Mouse (Mus musculus): ENCODE data around the gene Npat.

Gene Npat

GRCm38 (mm10) chr9:53603384-53603783, 66.5 kb downstream of the Npat start:
- TF ChIP-seq GATA4 (IDR thresholded peaks at IDR 0.05; ENCODE audit: insufficient replicate concordance, low read length): no peak

GRCm38 (mm10) chr9:53603849-53604248, 67.0 kb downstream of the Npat start:
- TF ChIP-seq GATA4 (IDR thresholded peaks at IDR 0.05; ENCODE audit: insufficient replicate concordance, low read length): peak; percentile 98

DNA sequence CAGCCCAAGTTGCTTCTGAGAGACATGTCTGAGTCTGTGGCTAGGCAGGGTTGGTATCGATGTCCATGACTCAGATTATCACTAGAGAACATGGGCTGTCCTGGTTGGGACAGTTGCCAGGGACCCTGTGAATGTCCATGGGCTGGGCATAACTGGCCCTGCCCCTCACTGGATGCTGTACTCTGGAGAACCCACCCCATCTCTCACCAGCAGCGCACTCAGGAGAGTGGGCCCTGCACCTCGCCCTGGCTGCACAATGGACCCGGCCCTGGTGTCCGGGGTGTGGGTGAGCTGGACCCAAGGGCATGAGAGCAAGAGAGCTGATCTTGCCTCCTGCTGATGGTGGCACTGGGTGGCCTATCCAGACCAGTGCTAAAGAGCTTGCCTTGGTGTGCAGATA, 68.1 kb downstream of the Npat start:
- TF ChIP-seq GATA4 (IDR thresholded peaks at IDR 0.05; ENCODE audit: insufficient replicate concordance, low read length): no peak

GRCm38 (mm10) chr9:53607192-53607591, 70.3 kb downstream of the Npat start:
- peak; percentile 36; the same call in 1 of the 2 replicates for TF ChIP-seq GATA4 (IDR thresholded peaks at IDR 0.05; ENCODE audit: insufficient replicate concordance, low read length)

- TF ChIP-seq GATA4 (IDR thresholded peaks at IDR 0.05; ENCODE audit: insufficient replicate concordance, low read length): no peak
These were observed 71.0 kb downstream of the Npat start for GRCm38 (mm10) chr9:53607816-53608215.

GRCm38 (mm10) chr9:53609306-53609967, 72.6 kb downstream of the Npat start:
- TF ChIP-seq GATA4 (IDR thresholded peaks at IDR 0.05; ENCODE audit: insufficient replicate concordance, low read length): no peak

- no peak for TF ChIP-seq GATA4 (IDR thresholded peaks at IDR 0.05; ENCODE audit: insufficient replicate concordance, low read length)
These were observed 73.3 kb downstream of the Npat start, which contains the start of gene Acat1 for GRCm38 (mm10) chr9:53609968-53610781. Gene Acat1 (minus strand): TSS chr9:53610382.

GRCm38 (mm10) chr9:53614286-53614685, 77.4 kb downstream of the Npat start:
- no peak for TF ChIP-seq GATA4 (IDR thresholded peaks at IDR 0.05; ENCODE audit: insufficient replicate concordance, low read length)

DNA sequence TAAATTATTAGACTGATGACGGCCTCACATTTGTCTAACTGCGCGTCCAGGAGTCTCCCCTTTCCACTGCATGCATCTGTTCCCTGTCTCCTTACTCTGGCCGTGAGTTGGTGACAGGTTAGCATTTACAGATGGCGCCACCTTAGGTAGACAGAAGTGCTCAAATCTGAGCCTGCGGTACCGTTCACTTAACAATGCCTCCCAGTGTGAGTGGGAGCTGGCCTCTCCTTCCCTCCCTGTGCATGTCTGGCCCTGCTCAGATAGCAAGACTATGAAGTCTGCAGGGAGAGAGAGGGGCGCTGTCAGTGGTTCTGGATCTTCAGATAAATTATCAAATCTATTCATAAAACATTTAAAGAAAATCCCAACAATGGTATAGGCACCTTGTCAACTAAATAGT, 78.4 kb downstream of the Npat start:
- TF ChIP-seq GATA4 (IDR thresholded peaks at IDR 0.05; ENCODE audit: insufficient replicate concordance, low read length): no peak
